Mouse (Mus musculus): ENCODE data around the gene Arhgap31. TPM values are rescaled to one million over a fixed set of nuclear protein-coding genes. Genes with fewer than 3 reads are reported as not detected.

Arhgap31 gene
- total RNA-seq (2023), result 10 to 100 TPM; 15.3 to 18.3 TPM

GRCm38 (mm10) chr16:38712581-38713403 is at the start of gene Arhgap31:
Gene Arhgap31 (minus strand): TSS chr16:38713274.

GRCm38 (mm10) chr16:38742113-38742658 is 29.1 kb upstream of the Arhgap31 start, which contains the start of gene B4galt4:
Gene B4galt4 (plus strand): TSS chr16:38742264.

GRCm38 (mm10) chr16:38558221-38558748 is 154.8 kb downstream of the Arhgap31 start, which contains the start of gene Tmem39a:
Gene Tmem39a (plus strand): TSS chr16:38558698.

GRCm38 (mm10) chr16:38549479-38550396 is 163.3 kb downstream of the Arhgap31 start, which contains the start of gene Poglut1:
Gene Poglut1 (minus strand): TSS chr16:38550258.

Other genes starting within 250 kb of the Arhgap31 start
- gene Timmdc1, start 190.6 kb downstream of the Arhgap31 start, total RNA-seq (2023), result 10 to 100 TPM; 11.8 to 13.2 TPM
- 10 to 100 TPM in 1 of 2 experiments, 1 to 10 TPM in 1; 9.2 to 12.1 TPM for gene Poglut1, start 163.0 kb downstream of the Arhgap31 start, total RNA-seq (2023)
- 10 to 100 TPM; 37.1 to 44.1 TPM for gene Tmem39a, start 154.6 kb downstream of the Arhgap31 start, total RNA-seq (2023)
- gene B4galt4, start 29.0 kb upstream of the Arhgap31 start, total RNA-seq (2023), result 1 to 10 TPM; 4.1 to 4.6 TPM
- gene Upk1b, start 87.1 kb upstream of the Arhgap31 start, total RNA-seq (2023), result not detected
- not detected for gene 4930435E12Rik, start 115.5 kb upstream of the Arhgap31 start, total RNA-seq (2023)
- gene Igsf11, start 179.4 kb upstream of the Arhgap31 start, total RNA-seq (2023), result not detected